Mouse (Mus musculus) monocyte, adult 5-6 weeks (primary cell): Measurements from ENCODE around the gene Ifi203. TPM values are rescaled to one million over a fixed set of nuclear protein-coding genes. Genes with fewer than 3 reads are reported as not detected.
"Not testable (repeated sequence)": the region's sequence is repeated elsewhere in the genome, so short reads cannot be mapped to it uniquely, and the experiment has no call there.

Source experiments
- ATAC-seq: fragments of 153-309, 156-312 bp; replicated peaks from 2 replicates; pipeline ENCODE4 v1.8.0; 2017; ENCODE audit warnings: mild to moderate bottlenecking; ENCODE audit not compliant: low TSS enrichment, insufficient number of reproducible peaks, severe bottlenecking, poor library complexity, low FRiP score
- total RNA-seq: library from RNA; stranded (forward); fragments of 200-1000, 200-491, 200-594 nt; gene quantifications from 3 replicates; pipeline ENCODE4 v1.2.3, GENCODE M21; 2017

Ifi203 gene
- total RNA-seq, 1 experiment from 2014 or later: 55.5 TPM

GRCm38 (mm10) chr1:173911808-173912464 lies 30.5 kb downstream of the Ifi203 start:
- ATAC-seq: no peak

GRCm38 (mm10) chr1:173908390-173908789 lies 34.1 kb downstream of the Ifi203 start:
- ATAC-seq: peak; percentile 12; the same call in 1 of the 2 replicates

GRCm38 (mm10) chr1:173905885-173906284 lies 36.6 kb downstream of the Ifi203 start:
- ATAC-seq: not testable (repeated sequence)

- not testable (repeated sequence) for ATAC-seq
These were observed 52.7 kb downstream of the Ifi203 start for GRCm38 (mm10) chr1:173889741-173890140.

- ATAC-seq: peak; percentile 96
These were observed 55.3 kb downstream of the Ifi203 start for GRCm38 (mm10) chr1:173887026-173887787.

- ATAC-seq: peak; percentile 47
These were observed 62.3 kb downstream of the Ifi203 start for GRCm38 (mm10) chr1:173880004-173880666.

GRCm38 (mm10) chr1:173879225-173879987 lies 63.1 kb downstream of the Ifi203 start:
- ATAC-seq: not testable (repeated sequence)

GRCm38 (mm10) chr1:173878264-173878663 lies 64.2 kb downstream of the Ifi203 start:
- not testable (repeated sequence) for ATAC-seq

- ATAC-seq: not testable (repeated sequence)
These were observed 65.3 kb downstream of the Ifi203 start for GRCm38 (mm10) chr1:173877125-173877524.

Other genes starting within 250 kb of the Ifi203 start
- 27.5 to 53.9 TPM (median 45.4 TPM) in 3 replicates for gene Ifi207, start 200.9 kb downstream of the Ifi203 start, total RNA-seq
- gene Ifi204, start 175.7 kb downstream of the Ifi203 start, total RNA-seq: 160 to 239 TPM (median 218 TPM) in 3 replicates
- 14.3 to 32.8 TPM (median 24.4 TPM) in 3 replicates for gene Ifi211, start 29.6 kb downstream of the Ifi203 start, total RNA-seq
- 230 to 569 TPM (median 257 TPM) in 3 replicates for gene Mndal, start 181 bp downstream of the Ifi203 start, total RNA-seq
- not detected in 3 replicates for gene Ifi202b, start 40.1 kb upstream of the Ifi203 start, total RNA-seq
- gene Ifi205, start 89.1 kb upstream of the Ifi203 start, total RNA-seq: 1.2 to 8.4 TPM (median 4.2 TPM) in 3 replicates
- gene Olfr433, start 98.0 kb upstream of the Ifi203 start, total RNA-seq: 0.49 TPM in 1 of 3 replicates, not detected in the others
- gene Olfr432, start 106.5 kb upstream of the Ifi203 start, total RNA-seq: 0.10 to 0.21 TPM (median 0.19 TPM) in 3 replicates
- not detected in 3 replicates for gene Olfr430, start 123.9 kb upstream of the Ifi203 start, total RNA-seq
- gene Olfr429, start 141.7 kb upstream of the Ifi203 start, total RNA-seq: not detected in 3 replicates
- not detected in 3 replicates for gene Olfr427, start 154.2 kb upstream of the Ifi203 start, total RNA-seq
- gene Olfr231, start 178.5 kb upstream of the Ifi203 start, total RNA-seq: not detected in 3 replicates
- gene Olfr424, start 188.8 kb upstream of the Ifi203 start, total RNA-seq: not detected in 3 replicates
- gene Olfr420, start 213.0 kb upstream of the Ifi203 start, total RNA-seq: not detected in 3 replicates
- 0.78 to 6.8 TPM (median 4.1 TPM) in 3 replicates for gene Spta1, start 230.1 kb upstream of the Ifi203 start, total RNA-seq